Mouse (Mus musculus): ENCODE results near the gene Mapkapk3. TPM values are rescaled to one million over a fixed set of nuclear protein-coding genes. Genes with fewer than 3 reads are reported as not detected.

Mapkapk3 gene
- polyA plus RNA-seq, 1 experiment from 2014 or later: 1.4 TPM

DNA sequence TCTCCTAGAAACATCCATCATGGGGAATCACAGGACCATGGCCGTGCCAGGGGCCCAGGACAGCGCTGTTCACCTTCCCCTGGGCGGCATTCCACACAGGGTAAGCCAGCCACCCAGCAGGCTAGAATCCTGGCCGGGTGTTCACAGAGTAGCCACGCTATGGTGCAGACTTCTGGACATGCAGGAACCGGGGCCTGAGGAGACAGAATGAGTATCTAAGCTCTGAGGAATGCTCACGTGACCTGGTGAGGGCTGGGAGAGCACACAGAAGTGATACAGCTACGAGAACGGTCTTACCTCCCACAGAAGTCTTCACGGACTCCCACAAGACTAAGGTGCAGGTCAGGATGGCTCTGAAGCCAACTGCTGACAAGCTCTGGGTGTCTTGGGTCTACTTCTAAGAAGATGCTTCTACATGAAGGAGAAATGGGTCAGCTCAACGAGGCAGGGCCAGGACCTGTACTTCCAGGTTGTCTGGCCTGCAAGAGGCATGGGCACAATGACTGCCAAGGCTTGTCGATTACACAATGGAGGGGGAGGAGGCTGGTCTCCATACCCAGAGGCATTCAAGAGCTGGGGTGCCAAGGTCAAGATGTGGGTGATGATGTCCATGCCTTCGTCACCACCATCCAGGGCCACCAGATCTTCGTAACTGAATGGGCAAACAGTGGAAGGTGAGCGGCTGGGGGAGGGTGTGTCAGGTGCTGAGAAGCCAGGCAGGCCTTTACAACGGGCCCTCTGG is 38.4 kb upstream of the Mapkapk3 start:
- ATAC-seq (no peak), DNase-seq (ENCODE audit: low spot score) (no peak)
- WGBS: 89% methylated on average over 16 of the region's 16 CpGs
- H3K27me3 ChIP-seq (replicated peaks; ENCODE audit: control insufficient read depth, insufficient read depth, low read length): no peaks in the 10 kb centered on the region
- no peak overlapping the region for H3K4me3 ChIP-seq (ENCODE audit: low read depth, low read length)
- H3K4me1 ChIP-seq (ENCODE audit: control insufficient read depth, insufficient read depth, low read length): no peaks in the 10 kb centered on the region
- no peaks in the 10 kb centered on the region for H3K9me3 ChIP-seq (replicated peaks; ENCODE audit: control insufficient read depth, low read length)
- peaks cover 13% of the 10 kb centered on the region for H3K36me3 ChIP-seq (ENCODE audit: control insufficient read depth, insufficient read depth, low read length)
- no peak overlapping the region for H3K27ac ChIP-seq (ENCODE audit: low read depth, low read length)
- H3K9ac ChIP-seq (ENCODE audit: low read length): no peak overlapping the region
- no peak overlapping the region for H3K4me2 ChIP-seq (ENCODE audit: low read length)

GRCm38 (mm10) chr9:107325904-107326303 is 36.2 kb upstream of the Mapkapk3 start:
- Histone ChIP-seq H3K4me2 (ENCODE audit: low read length) (no peak overlapping the region), H3K4me1 (ENCODE audit: control insufficient read depth, insufficient read depth, low read length) (no peaks in the 10 kb centered on the region), H3K36me3 (ENCODE audit: control insufficient read depth, insufficient read depth, low read length) (0 out of 2 replicates have a peak, but pooled peaks cover 7% of the 10 kb centered on the region), H3K9me3 (replicated peaks; ENCODE audit: control insufficient read depth, low read length) (no peaks in the 10 kb centered on the region), H3K9ac (ENCODE audit: low read length) (no peak overlapping the region), H3K4me3 (ENCODE audit: low read depth, low read length) (no peak overlapping the region), H3K27ac (ENCODE audit: low read depth, low read length) (no peak overlapping the region), H3K27me3 (replicated peaks; ENCODE audit: control insufficient read depth, insufficient read depth, low read length) (no peaks in the 10 kb centered on the region)
- WGBS: 93% methylated on average over 7 of the region's 7 CpGs
- DNase-seq (ENCODE audit: low spot score) (no peak), ATAC-seq (no peak)

DNA sequence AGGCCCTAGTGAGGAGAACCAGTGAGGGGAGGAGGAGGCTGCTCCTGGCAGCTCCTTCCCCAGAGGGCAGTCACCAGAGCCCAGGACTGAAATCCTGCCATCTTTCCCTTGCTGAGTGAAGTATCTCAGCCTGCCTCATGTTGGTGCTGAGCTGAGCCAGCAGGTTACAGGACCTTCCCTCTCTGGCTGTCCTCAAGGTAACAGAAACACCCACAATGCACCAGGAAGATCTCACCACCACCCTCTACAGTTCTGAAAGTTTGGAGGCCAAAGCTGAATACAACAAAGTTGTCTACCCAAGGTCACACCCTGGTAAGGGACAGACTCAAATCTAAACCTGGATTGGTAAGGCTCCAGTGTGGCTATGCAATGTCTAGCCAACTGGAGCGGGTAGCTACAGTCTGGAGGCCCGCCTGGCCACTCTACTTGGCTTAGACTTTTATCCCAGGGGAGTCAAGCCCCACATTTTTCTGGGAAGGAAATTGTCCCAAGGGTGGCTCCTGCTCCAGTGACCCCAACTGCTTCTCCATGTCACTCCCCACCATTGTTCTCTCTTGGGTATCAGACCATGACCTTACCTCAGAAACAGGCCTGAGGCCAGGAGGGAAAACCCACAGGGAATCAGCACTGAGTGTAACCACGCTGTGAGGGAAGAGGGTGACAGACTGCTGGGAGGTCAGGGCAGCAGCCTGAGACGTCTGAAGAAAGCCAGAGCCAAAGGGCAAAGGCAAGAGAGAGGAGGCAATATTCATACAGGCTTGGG is 35.3 kb upstream of the Mapkapk3 start:
- 63% methylated on average over 4 of the region's 4 CpGs for WGBS
- H3K9me3 ChIP-seq (replicated peaks; ENCODE audit: control insufficient read depth, low read length): no peaks in the 10 kb centered on the region
- DNase-seq (ENCODE audit: low spot score) (no peak), ATAC-seq (no peak)
- no peak overlapping the region for H3K27ac ChIP-seq (ENCODE audit: low read depth, low read length)
- no peak overlapping the region for H3K4me3 ChIP-seq (ENCODE audit: low read depth, low read length)
- H3K4me2 ChIP-seq (ENCODE audit: low read length): no peak overlapping the region
- no peaks in the 10 kb centered on the region for H3K4me1 ChIP-seq (ENCODE audit: control insufficient read depth, insufficient read depth, low read length)
- H3K9ac ChIP-seq (ENCODE audit: low read length): no peak overlapping the region
- H3K36me3 ChIP-seq (ENCODE audit: control insufficient read depth, insufficient read depth, low read length): 0 out of 2 replicates have a peak, but pooled peaks cover 7% of the 10 kb centered on the region
- H3K27me3 ChIP-seq (replicated peaks; ENCODE audit: control insufficient read depth, insufficient read depth, low read length): no peaks in the 10 kb centered on the region

DNA sequence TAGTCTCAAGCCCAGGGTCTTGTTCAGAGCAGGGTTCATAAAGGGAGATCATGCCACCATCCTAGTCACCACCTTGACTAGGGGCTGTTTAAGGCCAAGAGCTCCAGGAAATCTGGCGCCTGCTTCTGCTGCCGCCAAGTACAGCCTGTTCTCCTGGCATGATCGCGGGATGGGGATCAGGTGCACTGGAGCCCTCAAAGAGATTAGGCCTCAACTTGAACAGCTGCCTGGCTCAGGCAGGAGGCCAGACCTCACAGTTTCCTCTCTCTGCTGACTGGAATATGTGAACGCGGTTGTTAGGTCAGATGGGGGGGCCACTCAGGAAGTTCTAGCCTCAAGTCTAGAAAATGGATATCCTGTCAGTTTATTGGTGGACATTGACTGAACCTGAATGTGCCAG is 33.9 kb upstream of the Mapkapk3 start:
- 0 out of 2 replicates have a peak, but pooled peaks cover 7% of the 10 kb centered on the region for H3K36me3 ChIP-seq (ENCODE audit: control insufficient read depth, insufficient read depth, low read length)
- H3K4me1 ChIP-seq (ENCODE audit: control insufficient read depth, insufficient read depth, low read length): no peaks in the 10 kb centered on the region
- no peak overlapping the region for H3K27ac ChIP-seq (ENCODE audit: low read depth, low read length)
- 64% methylated on average over 6 of the region's 6 CpGs for WGBS
- DNase-seq (ENCODE audit: low spot score) (peak; percentile 54), ATAC-seq (no peak)
- H3K9me3 ChIP-seq (replicated peaks; ENCODE audit: control insufficient read depth, low read length): no peaks in the 10 kb centered on the region
- no peak overlapping the region for H3K4me3 ChIP-seq (ENCODE audit: low read depth, low read length)
- H3K4me2 ChIP-seq (ENCODE audit: low read length): no peak overlapping the region
- no peaks in the 10 kb centered on the region for H3K27me3 ChIP-seq (replicated peaks; ENCODE audit: control insufficient read depth, insufficient read depth, low read length)
- H3K9ac ChIP-seq (ENCODE audit: low read length): no peak overlapping the region

GRCm38 (mm10) chr9:107322461-107323050 is 32.9 kb upstream of the Mapkapk3 start:
- no peak overlapping the region for H3K9ac ChIP-seq (ENCODE audit: low read length)
- ATAC-seq: no peak

GRCm38 (mm10) chr9:107315791-107316190 is 26.1 kb upstream of the Mapkapk3 start:
- no peaks in the 10 kb centered on the region for H3K27me3 ChIP-seq (replicated peaks; ENCODE audit: control insufficient read depth, insufficient read depth, low read length)
- no peaks in the 10 kb centered on the region for H3K9me3 ChIP-seq (replicated peaks; ENCODE audit: control insufficient read depth, low read length)
- no peak overlapping the region for H3K27ac ChIP-seq (ENCODE audit: low read depth, low read length)
- H3K9ac ChIP-seq (ENCODE audit: low read length): no peak overlapping the region
- ATAC-seq (no peak), DNase-seq (ENCODE audit: low spot score) (no peak)
- no peaks in the 10 kb centered on the region for H3K4me1 ChIP-seq (ENCODE audit: control insufficient read depth, insufficient read depth, low read length)
- H3K4me2 ChIP-seq (ENCODE audit: low read length): no peak overlapping the region
- WGBS: 67% methylated on average over 2 of the region's 2 CpGs
- no peak overlapping the region for H3K4me3 ChIP-seq (ENCODE audit: low read depth, low read length)
- H3K36me3 ChIP-seq (ENCODE audit: control insufficient read depth, insufficient read depth, low read length): no peaks in the 10 kb centered on the region

More at GRCm38 (mm10) chr9:107322461-107323050, 32.9 kb upstream of the Mapkapk3 start:
- DNase-seq (ENCODE audit: low spot score): no peak
- Histone ChIP-seq H3K36me3 (ENCODE audit: control insufficient read depth, insufficient read depth, low read length) (0 out of 2 replicates have a peak, but pooled peaks cover 2% of the 10 kb centered on the region), H3K9me3 (replicated peaks; ENCODE audit: control insufficient read depth, low read length) (no peaks in the 10 kb centered on the region), H3K4me1 (ENCODE audit: control insufficient read depth, insufficient read depth, low read length) (no peaks in the 10 kb centered on the region), H3K27ac (ENCODE audit: low read depth, low read length) (no peak overlapping the region), H3K4me3 (ENCODE audit: low read depth, low read length) (no peak overlapping the region), H3K27me3 (replicated peaks; ENCODE audit: control insufficient read depth, insufficient read depth, low read length) (no peaks in the 10 kb centered on the region), H3K4me2 (ENCODE audit: low read length) (no peak overlapping the region)
- WGBS: 91% methylated on average over 8 of the region's 8 CpGs

DNA sequence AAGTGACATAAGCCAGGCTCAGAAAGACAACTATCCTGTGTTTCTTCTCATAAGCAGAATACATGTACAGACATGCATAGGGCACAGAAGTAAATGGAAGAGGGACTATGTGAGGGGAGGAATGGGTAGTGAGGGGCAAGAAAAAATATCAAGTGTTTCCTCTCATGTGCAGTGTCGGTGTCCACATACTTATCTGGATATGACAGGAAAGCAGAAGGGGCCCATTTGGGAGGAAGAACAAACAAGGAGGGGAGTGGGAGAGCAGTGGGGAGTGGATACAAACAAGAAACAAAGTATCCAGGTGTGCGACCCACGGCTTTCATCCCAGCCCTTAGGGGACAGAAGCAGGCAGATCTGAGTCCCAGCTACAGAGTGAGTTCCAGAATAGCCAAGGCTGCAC is 24.2 kb upstream of the Mapkapk3 start:
- H3K36me3 ChIP-seq (ENCODE audit: control insufficient read depth, insufficient read depth, low read length): no peaks in the 10 kb centered on the region
- DNase-seq (ENCODE audit: low spot score): no peak
- H3K4me1 ChIP-seq (ENCODE audit: control insufficient read depth, insufficient read depth, low read length): no peaks in the 10 kb centered on the region
- no peaks in the 10 kb centered on the region for H3K9me3 ChIP-seq (replicated peaks; ENCODE audit: control insufficient read depth, low read length)
- no peak overlapping the region for H3K27ac ChIP-seq (ENCODE audit: low read depth, low read length)
- no peak overlapping the region for H3K4me3 ChIP-seq (ENCODE audit: low read depth, low read length)
- 86% methylated on average over 3 of the region's 3 CpGs for WGBS
- H3K4me2 ChIP-seq (ENCODE audit: low read length): no peak overlapping the region
- H3K27me3 ChIP-seq (replicated peaks; ENCODE audit: control insufficient read depth, insufficient read depth, low read length): no peaks in the 10 kb centered on the region
- H3K9ac ChIP-seq (ENCODE audit: low read length): no peak overlapping the region
- no peak for ATAC-seq

GRCm38 (mm10) chr9:107312811-107313584 is 23.3 kb upstream of the Mapkapk3 start:
- H3K36me3 ChIP-seq (ENCODE audit: control insufficient read depth, insufficient read depth, low read length): no peaks in the 10 kb centered on the region
- H3K4me2 ChIP-seq (ENCODE audit: low read length): no peak overlapping the region
- H3K9ac ChIP-seq (ENCODE audit: low read length): no peak overlapping the region
- WGBS: 72% methylated on average over 10 of the region's 10 CpGs
- H3K27ac ChIP-seq (ENCODE audit: low read depth, low read length): no peak overlapping the region
- H3K9me3 ChIP-seq (replicated peaks; ENCODE audit: control insufficient read depth, low read length): no peaks in the 10 kb centered on the region
- no peaks in the 10 kb centered on the region for H3K27me3 ChIP-seq (replicated peaks; ENCODE audit: control insufficient read depth, insufficient read depth, low read length)
- H3K4me3 ChIP-seq (ENCODE audit: low read depth, low read length): no peak overlapping the region
- ATAC-seq (no peak), DNase-seq (ENCODE audit: low spot score) (no peak)
- H3K4me1 ChIP-seq (ENCODE audit: control insufficient read depth, insufficient read depth, low read length): no peaks in the 10 kb centered on the region
